Comparison of ENCODE assay signal across 21 mouse cellular contexts in genomic region chr8:46493495-46494170, GRCm38 (mm10). TPM values are rescaled to one million over a fixed set of nuclear protein-coding genes. Genes with fewer than 3 reads are reported as not detected.
DNase-seq lines count a peak whose midpoint lies in the region; ATAC-seq and TF ChIP-seq lines count a peak whose summit lies in the region.
"Had no signal": no experiment of that assay in that cellular context is flagged by ENCODE, and none has a peak within 500 bp of the region (broad histone marks: within the 10 kb centered on the region; RNA-seq: fewer than 3 reads in every experiment).

No protein-coding gene starts in this region.

- peak overlapping the region; percentile 77 for H3K27ac ChIP-seq in kidney, adult 2 months (ENCODE audit: insufficient read depth, low read depth, low read length)
- H3K27ac ChIP-seq in liver, embryonic 13.5 days = peak overlapping the region; percentile 47
- peak overlapping the region; percentile 46 for H3K27ac ChIP-seq in liver, embryonic 15.5 days (replicated peaks)
- H3K27ac ChIP-seq: embryonic facial prominence, embryonic 15.5 days; forebrain, embryonic 10.5 days; forebrain, embryonic 15.5 days; heart, embryonic 13.5 days; hindbrain, embryonic 12.5 days had no signal

- WGBS in kidney, adult 2 months = 60% methylated on average over 11 of the region's 11 CpGs
- 76% methylated on average over 11 of the region's 11 CpGs for WGBS in liver, embryonic 13.5 days (ENCODE audit: insufficient replicate concordance)
- WGBS in liver, embryonic 15.5 days (ENCODE audit: insufficient replicate concordance) = 77% methylated on average over 11 of the region's 11 CpGs

- H3K4me2 ChIP-seq in liver, embryonic 13.5 days = no peak overlapping the region
- H3K4me2 ChIP-seq in liver, embryonic 15.5 days = 0 out of 2 replicates have a peak overlapping the region, but pooled peaks have one; percentile 3
- H3K4me2 ChIP-seq: embryonic facial prominence, embryonic 15.5 days; forebrain, embryonic 15.5 days; heart, embryonic 13.5 days; hindbrain, embryonic 12.5 days had no signal

- peaks cover 34% of the 10 kb centered on the region; the same call in 1 of the 2 replicates for H3K4me1 ChIP-seq in kidney, adult 2 months (ENCODE audit: control insufficient read depth, insufficient read depth, low read length)
- H3K4me1 ChIP-seq in liver, embryonic 13.5 days (replicated peaks) = peaks cover 85% of the 10 kb centered on the region
- H3K4me1 ChIP-seq in liver, embryonic 15.5 days (replicated peaks) = peaks cover 73% of the 10 kb centered on the region
- H3K4me1 ChIP-seq: forebrain, embryonic 15.5 days had no signal

- no peaks in the 10 kb centered on the region for H3K9me3 ChIP-seq in liver, embryonic 13.5 days (replicated peaks)
- H3K9me3 ChIP-seq in liver, embryonic 15.5 days (replicated peaks) = no peaks in the 10 kb centered on the region
- H3K9me3 ChIP-seq: embryonic facial prominence, embryonic 15.5 days; forebrain, embryonic 10.5 days; forebrain, embryonic 15.5 days; heart, embryonic 13.5 days; hindbrain, embryonic 12.5 days had no signal

- H3K36me3 ChIP-seq in kidney, adult 2 months (ENCODE audit: control insufficient read depth, insufficient read depth, low read length) = peaks cover 1% of the 10 kb centered on the region; the same call in 1 of the 2 replicates
- peaks cover 39% of the 10 kb centered on the region for H3K36me3 ChIP-seq in liver, embryonic 13.5 days
- H3K36me3 ChIP-seq in liver, embryonic 15.5 days (replicated peaks) = peaks cover 41% of the 10 kb centered on the region
- H3K36me3 ChIP-seq: embryonic facial prominence, embryonic 15.5 days; forebrain, embryonic 10.5 days; forebrain, embryonic 15.5 days; hindbrain, embryonic 12.5 days had no signal

- no peaks in the 10 kb centered on the region for H3K27me3 ChIP-seq in kidney, adult 2 months (replicated peaks; ENCODE audit: control insufficient read depth, insufficient read depth, low read length)
- no peaks in the 10 kb centered on the region for H3K27me3 ChIP-seq in liver, embryonic 13.5 days
- no peaks in the 10 kb centered on the region for H3K27me3 ChIP-seq in liver, embryonic 15.5 days
- H3K27me3 ChIP-seq: embryonic facial prominence, embryonic 15.5 days; forebrain, embryonic 15.5 days; heart, embryonic 13.5 days; hindbrain, embryonic 12.5 days had no signal

- TF ChIP-seq CTCF in kidney, adult 2 months (conservative IDR thresholded peaks at IDR 0.05; ENCODE audit: insufficient read depth, insufficient read length, low read depth, low read length) = no peak

- peak; percentile 51 for DNase-seq in kidney, adult 2 months
- DNase-seq in kidney, postnatal 14 days = no peak
- DNase-seq in liver, embryonic 13.5 days = no peak
- no peak for DNase-seq in kidney, postnatal 10 days
- no peak for DNase-seq in layer of hippocampus, adult 9-10 months (ENCODE audit: low spot score)
- DNase-seq: adrenal gland, adult 2 months; adrenal gland, postnatal 25 days; cerebellum, adult 11 months; cerebellum, adult 8-10 months; cerebellum, postnatal 14 days; embryo, embryonic 11 days; gastrocnemius, postnatal 14 days; heart, postnatal 4 days had no signal

- H3K9ac ChIP-seq in liver, embryonic 13.5 days = no peak overlapping the region
- H3K9ac ChIP-seq in liver, embryonic 15.5 days = no peak overlapping the region
- H3K9ac ChIP-seq: embryonic facial prominence, embryonic 15.5 days; forebrain, embryonic 15.5 days; heart, embryonic 13.5 days; hindbrain, embryonic 12.5 days had no signal

- ATAC-seq in liver, embryonic 13.5 days (ENCODE audit: low read depth) = no peak
- ATAC-seq in liver, embryonic 15.5 days (ENCODE audit: insufficient read depth) = no peak
- ATAC-seq: forebrain, embryonic 15.5 days; hindbrain, embryonic 16.5 days had no signal

- no peak for TF ChIP-seq POLR2A in kidney, adult 2 months (IDR thresholded peaks at IDR 0.05; ENCODE audit: low read depth, low read length)

- no peak overlapping the region for H3K4me3 ChIP-seq in kidney, adult 2 months (ENCODE audit: insufficient read depth, low read depth, low read length)
- no peak overlapping the region for H3K4me3 ChIP-seq in liver, embryonic 13.5 days (replicated peaks)
- H3K4me3 ChIP-seq in liver, embryonic 15.5 days (replicated peaks) = no peak overlapping the region
- H3K4me3 ChIP-seq: embryonic facial prominence, embryonic 15.5 days; erythroblast, embryonic 14.5 days; forebrain, embryonic 10.5 days; forebrain, embryonic 15.5 days; heart, embryonic 13.5 days; hindbrain, embryonic 12.5 days had no signal

RNA-seq across cellular contexts. Expression of gene Acsl1, which starts 22.8 kb away (rescaled TPM):
- 206 and 212 TPM in 2 replicates for polyA plus RNA-seq in kidney, adult 2 months (2012; rRNA removed)
- 41.6 and 52.0 TPM in 2 replicates for polyA plus RNA-seq in liver, embryonic 13.5 days (2015; fragmentation: Nextera tagmentation; extraction: Ambion mirVana)
- polyA plus RNA-seq in liver, embryonic 15.5 days (2015; fragmentation: Nextera tagmentation; extraction: Ambion mirVana) = 106 and 125 TPM in 2 replicates

RNA-seq across cellular contexts. Expression of gene Cenpu, which starts 58.2 kb away (rescaled TPM):
- polyA plus RNA-seq in kidney, adult 2 months (2012; rRNA removed) = 0.33 and 0.67 TPM in 2 replicates
- 21.6 and 25.9 TPM in 2 replicates for polyA plus RNA-seq in liver, embryonic 13.5 days (2015; fragmentation: Nextera tagmentation; extraction: Ambion mirVana)
- 13.9 and 14.7 TPM in 2 replicates for polyA plus RNA-seq in liver, embryonic 15.5 days (2015; fragmentation: Nextera tagmentation; extraction: Ambion mirVana)
